Mouse (Mus musculus): Measurements from ENCODE around the gene Snai1.

Snai1 gene

GRCm38 (mm10) chr2:167537476-167538297 is at the start of gene Snai1:
Gene Snai1, plus strand, starts transcription at chr2:167538195.
- DNase-seq (ENCODE audit: low spot score in 2 of 2) = peak; percentile 73 to 81

DNA sequence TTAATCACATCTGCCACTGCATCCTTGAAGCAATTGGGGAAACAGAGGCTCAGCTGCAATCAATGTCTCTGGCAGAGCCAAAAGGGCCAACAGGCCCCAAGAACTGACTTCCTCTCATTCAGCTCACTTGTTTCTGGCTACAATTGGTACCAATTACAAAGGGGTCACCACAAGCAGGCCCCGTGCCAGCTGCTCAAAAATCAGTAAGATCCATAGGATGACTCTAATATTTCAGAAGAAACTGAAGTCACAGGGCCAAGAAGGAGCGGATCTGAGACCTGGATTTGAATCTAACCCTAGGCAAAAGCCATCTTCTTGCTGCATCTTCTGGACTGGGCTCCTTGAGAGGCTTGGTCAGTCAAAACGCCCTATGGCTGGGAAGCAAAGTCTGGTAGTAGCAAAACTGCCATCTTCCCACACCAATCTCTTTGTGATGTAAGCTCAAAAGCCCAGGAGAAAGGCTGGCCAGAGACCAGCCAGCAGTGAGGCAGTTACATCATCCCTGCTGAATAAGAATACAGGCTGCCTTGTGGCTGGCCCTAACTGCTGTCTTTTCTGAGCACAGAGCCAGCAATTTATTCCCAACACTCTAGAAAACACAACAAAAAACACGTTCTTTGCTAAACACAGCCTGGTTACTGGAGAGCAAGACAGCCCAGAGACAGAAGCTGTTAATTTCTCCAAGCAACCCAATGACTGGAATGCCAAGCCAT is 47.0 kb upstream of the Snai1 start:
- DNase-seq (ENCODE audit: low spot score in 2 of 2) = no peak

DNA sequence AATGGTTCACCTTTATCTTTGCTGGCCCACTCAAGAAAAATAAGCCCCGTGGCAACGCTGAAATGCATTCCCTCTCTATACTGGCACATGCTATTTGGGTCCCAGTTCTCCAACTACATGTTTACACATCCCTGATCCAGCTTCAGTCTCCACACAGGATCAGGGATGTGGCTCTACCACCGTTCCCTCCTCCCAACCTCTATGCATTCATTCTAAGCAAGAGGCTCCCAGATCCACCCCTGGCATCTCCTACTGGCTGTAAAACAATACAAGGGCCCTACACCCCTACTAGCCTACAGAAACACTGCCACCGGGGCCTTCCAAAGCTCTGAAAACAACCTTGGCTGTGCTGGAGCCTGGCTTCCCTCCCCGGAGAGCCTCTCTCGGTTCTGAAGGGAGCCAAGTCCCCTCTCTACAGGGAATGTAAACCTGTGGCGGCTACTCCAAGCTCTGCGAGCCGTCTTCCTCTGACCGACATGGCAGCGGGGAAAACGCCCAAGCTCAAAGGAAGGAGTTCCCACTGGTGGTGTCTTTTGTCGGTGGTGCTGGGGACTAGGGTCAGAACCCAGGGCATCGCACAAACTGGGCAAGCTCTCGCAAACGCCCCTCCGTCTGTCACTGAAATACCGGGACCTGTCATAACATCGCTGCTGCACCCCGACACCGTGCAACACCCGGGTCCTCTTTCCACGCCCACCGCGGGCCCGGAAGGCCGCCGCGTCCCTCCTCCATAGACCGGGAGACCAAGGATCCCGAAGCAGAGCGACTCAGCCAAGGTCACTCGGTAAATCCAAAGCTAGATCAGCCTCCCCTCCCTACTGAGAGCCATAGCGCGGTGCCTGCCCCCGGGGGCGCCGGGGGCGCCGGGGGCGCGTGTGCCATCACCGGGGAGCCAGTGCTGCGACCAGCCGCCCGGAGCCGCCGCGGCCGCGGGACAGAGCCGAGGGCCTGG is 46.0 kb upstream of the Snai1 start, which contains the start of gene Rnf114:
Rnf114 (plus strand) TSS at position 889 of the 952 bp plus-strand sequence.
- DNase-seq (ENCODE audit: low spot score in 2 of 2) = peak; percentile 27 to 28

DNA sequence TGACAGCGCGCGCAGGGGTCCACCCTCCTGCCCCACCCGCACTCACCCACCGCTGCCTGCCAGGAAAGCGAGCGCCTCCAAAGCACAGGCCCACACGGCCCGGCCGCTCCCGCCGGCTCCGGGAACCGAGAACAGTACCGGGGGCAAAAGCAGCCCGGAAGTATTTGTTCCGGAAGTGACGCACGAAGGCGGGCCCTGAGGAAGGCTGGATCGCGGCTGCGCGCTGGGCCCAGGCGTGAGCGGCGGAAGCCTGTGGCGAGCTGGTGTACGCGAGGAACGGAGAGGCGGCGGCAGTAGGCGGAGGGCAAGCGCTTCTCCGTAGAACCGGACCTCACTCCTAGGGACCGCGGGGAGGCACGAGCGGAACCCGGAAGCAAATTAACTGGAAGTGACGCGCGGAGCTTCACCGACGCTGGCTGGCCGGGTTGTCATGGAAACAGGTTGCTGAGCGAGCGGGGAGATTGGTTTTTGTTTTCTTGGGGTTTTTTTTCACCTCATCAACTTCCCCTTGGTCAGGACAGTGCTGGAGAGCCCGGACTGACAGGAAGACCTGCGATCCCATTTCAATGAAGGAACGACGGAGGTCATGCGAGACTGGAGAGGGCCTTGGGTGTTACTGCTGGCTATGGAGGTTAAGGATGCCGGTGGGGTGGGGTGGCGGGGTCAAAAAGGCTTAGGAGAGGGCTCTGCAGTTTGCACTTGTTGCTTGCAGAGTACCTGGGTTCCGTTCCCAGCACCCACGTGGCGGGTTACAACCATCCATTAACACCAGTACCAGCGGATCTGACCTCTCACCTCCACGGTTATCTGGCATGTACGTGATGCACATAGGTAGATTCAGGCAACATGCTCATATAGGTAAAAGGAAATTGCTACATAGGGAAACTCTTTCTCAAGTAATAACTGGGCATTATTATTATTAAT is 45.0 kb upstream of the Snai1 start, which contains the start of gene Spata2:
Spata2 (minus strand) TSS at position 175 of the 924 bp plus-strand sequence.
- DNase-seq (ENCODE audit: low spot score in 2 of 2) = peak; percentile 88 to 95

DNA sequence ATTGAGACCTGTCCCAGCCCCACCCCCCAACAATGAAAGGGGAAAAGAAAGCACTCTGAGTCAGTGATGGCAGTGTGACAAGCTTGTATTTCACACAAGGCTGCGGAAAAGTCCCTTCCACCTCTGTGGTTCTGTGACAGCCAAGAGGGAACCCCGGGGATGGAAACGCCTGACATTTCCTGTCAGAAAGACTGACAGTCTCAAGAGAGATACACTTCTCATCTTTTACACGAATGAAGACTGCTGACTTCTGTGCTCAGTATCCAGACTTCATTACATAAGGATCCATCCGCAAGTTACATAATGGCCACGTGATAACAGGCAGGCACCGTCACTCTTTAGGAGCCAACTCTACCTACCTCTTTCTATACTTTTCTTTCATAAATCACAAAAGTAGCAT is 41.6 kb upstream of the Snai1 start:
- DNase-seq (ENCODE audit: low spot score in 2 of 2) = no peak

GRCm38 (mm10) chr2:167497272-167497671 is 40.7 kb upstream of the Snai1 start:
- DNase-seq (ENCODE audit: low spot score in 2 of 2) = peak; percentile 29 to 64

DNA sequence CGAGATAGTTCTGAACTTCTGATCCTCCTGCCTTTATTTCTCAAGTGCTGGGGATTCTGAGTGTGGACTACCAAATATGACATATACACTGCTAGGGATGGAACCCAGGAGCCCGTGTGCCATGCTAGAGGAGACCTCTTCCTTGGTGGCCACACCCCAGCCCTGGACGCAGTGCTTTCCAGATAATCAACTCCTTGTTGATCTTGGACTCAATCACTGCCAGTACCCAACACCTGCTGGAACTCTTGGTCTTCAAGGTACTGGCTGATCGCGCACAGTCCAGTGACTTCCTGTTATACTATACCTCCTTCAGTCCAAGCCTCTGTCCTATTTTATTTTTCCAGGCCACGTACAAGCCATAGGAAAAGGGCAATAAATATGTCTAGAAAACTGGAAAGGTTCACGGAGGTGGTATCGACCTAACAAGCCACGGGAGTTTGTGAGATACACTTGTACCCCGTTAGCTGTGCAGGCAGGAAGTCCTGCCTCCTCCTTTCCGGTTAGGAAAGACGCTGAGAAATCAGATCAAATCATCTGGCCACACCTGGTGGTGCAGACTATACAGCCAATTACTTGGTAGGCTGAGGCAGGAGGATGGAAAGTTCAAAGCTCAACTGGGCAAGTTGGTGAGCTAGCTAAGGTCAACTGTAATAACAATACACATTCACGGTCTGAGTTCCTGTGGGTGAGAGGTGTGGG is 35.3 kb upstream of the Snai1 start:
- no peak for DNase-seq (ENCODE audit: low spot score in 2 of 2)

GRCm38 (mm10) chr2:167503253-167503895 is 34.6 kb upstream of the Snai1 start:
- peak; percentile 79 to 84 for DNase-seq (ENCODE audit: low spot score in 2 of 2)

DNA sequence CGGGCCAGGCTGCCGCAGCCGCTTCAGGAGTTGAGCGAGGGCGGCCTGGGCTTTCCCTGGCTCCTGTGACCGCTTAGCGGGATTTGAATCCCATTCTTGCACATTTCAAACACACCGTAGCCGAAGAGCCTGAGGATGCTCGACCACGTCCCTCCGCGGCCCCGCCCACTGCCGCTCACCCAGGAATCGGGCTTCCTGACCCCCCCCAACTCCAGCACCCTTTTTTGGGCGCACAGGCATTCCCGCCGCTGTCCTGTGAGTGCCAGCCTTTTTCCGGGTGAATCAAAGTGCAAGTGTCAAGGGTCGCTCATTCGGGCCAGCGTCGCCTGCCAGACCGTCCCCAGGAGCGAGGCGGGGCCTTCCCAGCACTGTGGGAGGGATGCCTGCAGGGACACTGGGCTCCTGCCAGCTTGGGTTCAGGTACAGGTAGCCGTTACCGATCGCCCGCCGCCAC is 34.1 kb upstream of the Snai1 start:
- peak in 1 of 2 experiments; percentile 31 for DNase-seq (ENCODE audit: low spot score in 2 of 2)

DNA sequence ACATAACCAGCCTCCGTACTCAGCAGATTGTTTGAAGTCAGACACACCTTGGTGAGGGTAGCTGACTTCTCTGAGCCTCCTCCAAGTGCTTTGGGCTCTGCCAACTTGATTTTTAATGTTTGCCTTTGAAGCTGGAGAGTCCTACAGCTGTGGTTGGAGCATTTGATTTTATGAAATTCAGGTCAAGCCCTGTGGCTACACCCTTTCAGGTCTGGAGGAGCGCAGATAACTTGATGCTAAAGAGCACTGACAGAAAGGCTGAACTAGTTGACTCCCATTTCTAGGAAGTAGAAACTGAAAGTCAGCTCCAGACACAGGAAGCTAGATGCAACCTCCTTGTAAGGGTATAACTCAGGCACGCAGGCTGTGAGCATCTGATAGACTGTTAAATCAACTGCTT is 32.9 kb upstream of the Snai1 start:
- DNase-seq (ENCODE audit: low spot score in 2 of 2) = peak in 1 of 2 experiments; percentile 16

DNA sequence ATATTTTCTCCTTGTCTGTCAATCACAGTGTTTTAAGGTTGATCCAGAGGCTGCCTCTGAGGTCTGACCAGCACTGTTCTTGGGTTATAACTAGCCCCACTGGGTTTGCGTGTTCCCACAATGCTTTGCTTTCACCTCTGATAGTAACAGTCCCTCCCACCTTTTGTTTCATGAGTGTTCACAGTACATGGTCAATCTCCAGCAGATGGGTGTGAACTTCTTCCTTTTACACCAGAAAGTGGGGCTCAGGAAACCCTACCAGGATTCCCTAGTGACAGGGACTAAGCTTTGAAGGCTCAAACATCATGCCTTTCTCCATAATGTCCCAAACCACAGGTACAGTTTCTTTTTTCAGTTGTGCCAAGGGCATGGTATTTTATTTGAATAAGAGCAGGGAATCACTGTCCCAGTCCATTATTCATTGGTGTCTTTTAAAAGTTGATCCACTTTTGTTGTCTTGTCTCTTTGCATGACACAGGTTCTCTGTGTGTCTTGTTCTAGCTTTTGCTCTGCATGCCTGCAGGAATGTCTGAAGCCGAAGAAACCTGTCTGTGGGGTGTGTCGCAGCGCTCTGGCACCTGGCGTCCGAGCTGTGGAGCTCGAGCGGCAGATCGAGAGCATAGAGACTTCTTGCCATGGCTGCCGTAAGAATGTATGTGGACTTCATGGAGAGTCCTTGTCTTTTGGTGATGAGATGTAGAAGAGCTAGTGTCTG is 31.3 kb upstream of the Snai1 start:
- no peak for DNase-seq (ENCODE audit: low spot score in 2 of 2)

GRCm38 (mm10) chr2:167507719-167508385 is 30.1 kb upstream of the Snai1 start:
- no peak for DNase-seq (ENCODE audit: low spot score in 2 of 2)

GRCm38 (mm10) chr2:167508569-167508968 is 29.4 kb upstream of the Snai1 start:
- no peak for DNase-seq (ENCODE audit: low spot score in 2 of 2)

DNA sequence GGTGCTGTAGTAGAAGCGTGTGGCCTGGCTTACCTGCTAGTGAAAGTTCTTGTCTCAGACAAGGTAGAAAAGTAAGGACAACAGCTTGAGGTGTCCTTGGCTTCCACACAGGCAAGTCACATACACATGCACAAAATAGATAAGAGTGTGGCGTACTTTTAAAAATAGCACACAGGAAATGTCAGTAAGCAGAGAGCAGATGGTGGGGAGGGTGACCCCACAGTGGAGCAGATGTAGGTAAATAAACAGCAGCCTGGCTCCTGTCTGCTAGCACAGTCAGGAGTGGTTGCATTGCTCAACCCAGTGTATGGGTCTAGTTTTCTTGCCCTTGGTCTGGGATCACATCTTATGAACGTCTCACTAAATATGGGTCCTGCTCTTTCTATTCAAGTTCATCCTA is 27.5 kb upstream of the Snai1 start:
- DNase-seq (ENCODE audit: low spot score in 2 of 2) = no peak

- DNase-seq (ENCODE audit: low spot score in 2 of 2) = no peak
Observed at GRCm38 (mm10) chr2:167512365-167512764, 25.6 kb upstream of the Snai1 start.

GRCm38 (mm10) chr2:167512970-167513369 is 25.0 kb upstream of the Snai1 start:
- DNase-seq (ENCODE audit: low spot score in 2 of 2) = no peak

GRCm38 (mm10) chr2:167514641-167515040 is 23.4 kb upstream of the Snai1 start:
- no peak for DNase-seq (ENCODE audit: low spot score in 2 of 2)

- DNase-seq (ENCODE audit: low spot score in 2 of 2) = no peak
Observed at GRCm38 (mm10) chr2:167515688-167516087, 22.3 kb upstream of the Snai1 start.

Measured in spleen, postnatal 14 days (tissue).